Comparison of ENCODE assay signal across 10 mouse cellular contexts in genomic region chr13:98124113-98124745, GRCm38 (mm10).
DNase-seq lines count a peak whose midpoint lies in the region; ATAC-seq lines count a peak whose summit lies in the region.
"Had no signal": no experiment of that assay in that cellular context is flagged by ENCODE, and none has a peak within 500 bp of the region (broad histone marks: within the 10 kb centered on the region; RNA-seq: fewer than 3 reads in every experiment).

No protein-coding gene starts in this region.

- peaks cover 3% of the 10 kb centered on the region; the same call in 1 of the 2 replicates for H3K4me1 ChIP-seq in embryonic facial prominence, embryonic 14.5 days (ENCODE audit: control insufficient read depth, insufficient read depth, low read length)
- no peaks in the 10 kb centered on the region; the same call in 1 of the 2 replicates for H3K4me1 ChIP-seq in liver, embryonic 16.5 days (ENCODE audit: control insufficient read depth, low read depth, low read length)
- H3K4me1 ChIP-seq: hindbrain, embryonic 15.5 days had no signal

- no peaks in the 10 kb centered on the region for H3K36me3 ChIP-seq in embryonic facial prominence, embryonic 14.5 days (ENCODE audit: control insufficient read depth, insufficient read depth, low read length)
- no peaks in the 10 kb centered on the region for H3K36me3 ChIP-seq in liver, embryonic 16.5 days (ENCODE audit: control insufficient read depth, insufficient read depth)
- H3K36me3 ChIP-seq: hindbrain, embryonic 15.5 days had no signal

- peaks cover 3% of the 10 kb centered on the region; the same call in 1 of the 2 replicates for H3K9me3 ChIP-seq in embryonic facial prominence, embryonic 14.5 days (ENCODE audit: control insufficient read depth, low read length)
- H3K9me3 ChIP-seq in liver, embryonic 16.5 days (replicated peaks; ENCODE audit: control insufficient read depth, low read length), result no peaks in the 10 kb centered on the region
- H3K9me3 ChIP-seq: hindbrain, embryonic 15.5 days had no signal

- no peak; the same call in 1 of the 2 replicates for ATAC-seq in embryonic facial prominence, embryonic 14.5 days (ENCODE audit: low read depth)
- ATAC-seq in liver, embryonic 16.5 days (ENCODE audit: low read depth), result peak; percentile 66

- no peak overlapping the region for H3K4me2 ChIP-seq in embryonic facial prominence, embryonic 14.5 days (ENCODE audit: low read depth, low read length)
- H3K4me2 ChIP-seq in liver, embryonic 16.5 days (ENCODE audit: low read depth, low read length), result peak overlapping the region; percentile 26; the same call in 1 of the 2 replicates
- H3K4me2 ChIP-seq: hindbrain, embryonic 15.5 days had no signal

- no peak overlapping the region for H3K4me3 ChIP-seq in embryonic facial prominence, embryonic 14.5 days (ENCODE audit: low read depth, low read length)
- H3K4me3 ChIP-seq in liver, embryonic 16.5 days (ENCODE audit: low read depth, low read length), result no peak overlapping the region; the same call in 1 of the 2 replicates
- H3K4me3 ChIP-seq: hindbrain, embryonic 15.5 days had no signal

- no peaks in the 10 kb centered on the region for H3K27me3 ChIP-seq in embryonic facial prominence, embryonic 14.5 days (replicated peaks; ENCODE audit: control insufficient read depth, insufficient read depth, low read length)
- H3K27me3 ChIP-seq in liver, embryonic 16.5 days (ENCODE audit: control insufficient read depth, insufficient read depth, low read depth, low read length), result no peaks in the 10 kb centered on the region
- H3K27me3 ChIP-seq: hindbrain, embryonic 15.5 days had no signal

- 56% methylated on average over 14 of the region's 14 CpGs for WGBS in embryonic facial prominence, embryonic 14.5 days
- 10% methylated on average over 14 of the region's 14 CpGs for WGBS in liver, embryonic 16.5 days (ENCODE audit: insufficient replicate concordance)

- no peak overlapping the region for H3K9ac ChIP-seq in embryonic facial prominence, embryonic 14.5 days (ENCODE audit: low read depth, low read length)
- H3K9ac ChIP-seq in liver, embryonic 16.5 days (ENCODE audit: low read depth, low read length), result no peak overlapping the region
- H3K9ac ChIP-seq: hindbrain, embryonic 15.5 days had no signal

- intact Hi-C loops in left cerebral cortex, postnatal 10 days (cut with DNase I), result no loop called here

- DNase-seq in 416B (ENCODE audit: low read depth), result peak; percentile 96
- peak; percentile 53 for DNase-seq in CD4-positive helper T cell, adult 2 months (ENCODE audit: low read depth, low spot score)
- peak; percentile 40 for DNase-seq in embryonic facial prominence, embryonic 14.5 days (ENCODE audit: low spot score)
- no peak for DNase-seq in left cerebral cortex, postnatal 10 days (ENCODE audit: extremely low spot score in 1 of 2, low spot score in 2 of 2)
- no peak for DNase-seq in embryo, embryonic 11 days
- DNase-seq in right cerebral cortex, postnatal 10 days (ENCODE audit: low spot score in 2 of 2), result no peak
- DNase-seq: cerebellum, adult 18-20 months had no signal

- no peak overlapping the region for H3K27ac ChIP-seq in embryonic facial prominence, embryonic 14.5 days (replicated peaks; ENCODE audit: low read depth, low read length)
- no peak overlapping the region for H3K27ac ChIP-seq in liver, embryonic 16.5 days (ENCODE audit: low read length)
- H3K27ac ChIP-seq: hindbrain, embryonic 15.5 days; macrophage had no signal

Comparison
In these comparisons a context has a peak if more than half of its experiments do, and no peak if none do; other contexts are left out.
1. DNase-seq: peak in 416B (single experiment), CD4-positive helper T cell, adult 2 months (single experiment) and embryonic facial prominence, embryonic 14.5 days (single experiment); none in left cerebral cortex, postnatal 10 days (0 of 2), embryo, embryonic 11 days (single experiment) and right cerebral cortex, postnatal 10 days (0 of 2).